Mouse (Mus musculus): ENCODE measurements at regions not wholly inside any gene's neighbourhood (a gene's known extent, or its start where the extent isn't known, plus 50 kb on each side); places are given as distances from the start of the nearest gene placed in this dataset.

DNA sequence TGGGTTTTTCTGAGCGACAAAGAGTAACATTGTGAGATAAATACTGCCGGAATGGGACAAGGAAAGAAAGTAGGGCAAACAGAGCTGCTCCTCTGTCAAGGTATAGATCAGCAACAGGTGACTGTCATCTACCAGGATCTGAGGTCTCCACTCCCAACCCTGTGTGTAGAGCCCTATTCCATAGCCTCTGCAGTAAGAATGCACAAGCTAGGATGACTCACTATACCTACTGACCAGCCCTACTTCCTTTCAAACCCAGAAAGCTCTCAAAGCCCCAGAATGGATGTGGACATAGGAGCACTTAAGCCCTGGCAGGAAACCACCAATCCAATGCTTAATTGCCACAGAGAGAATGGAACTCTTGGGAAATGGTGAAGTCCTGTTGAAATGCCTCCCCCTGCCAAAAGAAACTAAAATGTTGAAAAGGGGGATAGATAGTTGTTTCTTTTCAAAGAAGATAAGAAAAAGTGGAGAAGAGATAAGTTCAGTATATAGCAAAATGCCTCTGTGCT, 231.8 kb upstream of the Fam49a start:
- TF ChIP-seq CTCF (IDR thresholded peaks at IDR 0.05) (no peak), EP300 (IDR thresholded peaks at IDR 0.05) (no peak)

Data from lung, postnatal 0 days (tissue).